Mouse (Mus musculus) ES-E14 (cell line): ENCODE results near the gene Gm14692. TPM values are rescaled to one million over a fixed set of nuclear protein-coding genes. Genes with fewer than 3 reads are reported as not detected.
"Not testable (repeated sequence)": the region's sequence is repeated elsewhere in the genome, so short reads cannot be mapped to it uniquely, and the experiment has no call there.

Source experiments
- DNase-seq: peaks from one replicate; pipeline ENCODE4 v3.0.0-alpha.2; 2013; ENCODE audit warnings: low read depth, low spot score
- H3K27ac ChIP-seq: 2 replicates; pipeline ENCODE4 v1.5.1; 2012; ENCODE audit warnings: low read depth, mild to moderate bottlenecking, low read length, moderate library complexity, mixed read lengths; ENCODE audit not compliant: poor library complexity, insufficient read depth, severe bottlenecking
- H3K36me3 ChIP-seq: 2 replicates; pipeline ENCODE4 v1.6.1; 2012; ENCODE audit warnings: mild to moderate bottlenecking, low read length, moderate library complexity, mixed read lengths; ENCODE audit not compliant: control insufficient read depth, poor library complexity, insufficient read depth, severe bottlenecking
- H3K4me1 ChIP-seq, 2 experiments: fragments of 150-350 bp in 1 of 2; sonication (generic) in 1 of 2; 2 replicates each; pipeline ENCODE4 v1.6.1; 2012; ENCODE audit warnings: low read length in 2 of 2, mild to moderate bottlenecking in 1 of 2, mixed read lengths in 1 of 2; ENCODE audit not compliant: control insufficient read depth in 2 of 2, insufficient read depth in 2 of 2, poor library complexity in 1 of 2
- H3K4me3 ChIP-seq, 2 experiments: fragments of 150-350 bp in 1 of 2; sonication (generic) in 1 of 2; 2 replicates each; pipeline ENCODE4 v1.5.1; 2012; ENCODE audit warnings: low read length in 2 of 2, low read depth in 1 of 2, mild to moderate bottlenecking in 1 of 2, mixed read lengths in 1 of 2; ENCODE audit not compliant: insufficient read depth in 1 of 2, poor library complexity in 1 of 2, severe bottlenecking in 1 of 2
- H3K9ac ChIP-seq: 2 replicates; pipeline ENCODE4 v1.6.1; 2012; ENCODE audit warnings: low read depth, mild to moderate bottlenecking, low read length, mixed read lengths; ENCODE audit not compliant: poor library complexity, insufficient read depth, severe bottlenecking
- H3K9me3 ChIP-seq: fragments of 150-350 bp; sonication (generic); 2 replicates; pipeline ENCODE4 v1.6.1; 2012; ENCODE audit warnings: low read depth, mild to moderate bottlenecking, low read length; ENCODE audit not compliant: control insufficient read depth, insufficient read depth
- in situ Hi-C, 2 experiments: fragments of 600-800 bp; cut with MboI; formaldehyde crosslinking; loops; one replicate each; pipeline ENCODE4 v1.15.1; 2025; ENCODE audit warnings: low sequenced_read_pairs in 2 of 2, inconsistent platforms in 1 of 2; ENCODE audit not compliant: unreplicated experiment in 2 of 2
- total RNA-seq: library from RNA; depleted of rRNA; stranded (reverse); fragments of 300-350 nt; gene quantifications from 2 replicates; pipeline ENCODE4 v1.2.3, GENCODE M21; 2012; rRNA removed

Gene Gm14692
- total RNA-seq = not detected in 2 replicates

- in situ Hi-C loops, H3K4me3 ChIP-seq, H3K36me3 ChIP-seq, H3K9ac ChIP-seq, H3K4me1 ChIP-seq, H3K9me3 ChIP-seq, H3K27ac ChIP-seq, DNase-seq: not testable (repeated sequence)
Measured at GRCm38 (mm10) chrX:67695398-67695797, at the start of gene Gm14692. Gene Gm14692 (plus strand): TSS chrX:67695698.

DNA sequence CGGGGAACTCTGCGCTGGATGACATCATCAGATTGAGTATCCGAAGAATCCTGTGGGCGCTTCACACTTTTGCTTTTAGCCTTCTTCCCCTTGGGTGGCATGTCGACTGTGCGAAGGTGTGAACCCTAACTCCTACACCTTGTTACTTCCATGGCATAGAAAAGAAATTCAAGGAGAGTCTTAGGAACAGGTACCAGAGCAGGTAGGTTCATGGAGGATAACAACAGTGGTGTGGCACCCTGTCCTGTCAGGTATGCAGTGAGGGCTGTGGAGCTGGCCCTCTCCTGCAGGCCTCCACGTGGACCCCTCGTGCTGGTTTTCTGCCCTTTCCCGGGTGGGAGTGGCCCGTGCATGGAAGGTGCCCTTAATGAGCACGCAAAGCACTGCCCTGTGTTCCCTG is 2.0 kb upstream of the Gm14692 start, which contains the start of gene Gm1140:
Gene Gm1140 (minus strand): TSS at position 101 of the 400 bp plus-strand sequence.
- H3K4me1 ChIP-seq, H3K27ac ChIP-seq, DNase-seq, H3K9ac ChIP-seq, H3K9me3 ChIP-seq, in situ Hi-C loops, H3K4me3 ChIP-seq, H3K36me3 ChIP-seq: not testable (repeated sequence)

Other genes with a start within 250 kb of the Gm14692 start
- not detected in 2 replicates for gene Gm1140, start 2.1 kb upstream of the Gm14692 start, total RNA-seq
- not detected in 2 replicates for gene 4933436I01Rik, start 225.8 kb downstream of the Gm14692 start, total RNA-seq